Mouse (Mus musculus) testis, adult 2 months (tissue): ENCODE measurements around the gene Klhl11.

Experiments
- CTCF ChIP-seq: fragments of 200-500 bp; IDR thresholded peaks from 2 replicates; pipeline ENCODE4 v1.5.1; 2012; ENCODE audit warnings: low read depth, mild to moderate bottlenecking, inconsistent platforms, low read length, moderate library complexity; ENCODE audit not compliant: control insufficient read depth, insufficient read depth, insufficient replicate concordance
- POLR2A ChIP-seq: fragments of 200-500 bp; IDR thresholded peaks from 2 replicates; pipeline ENCODE4 v1.6.1; 2012; ENCODE audit warnings: low read depth, mild to moderate bottlenecking, inconsistent platforms, low read length, moderate library complexity; ENCODE audit not compliant: control insufficient read depth

DNA sequence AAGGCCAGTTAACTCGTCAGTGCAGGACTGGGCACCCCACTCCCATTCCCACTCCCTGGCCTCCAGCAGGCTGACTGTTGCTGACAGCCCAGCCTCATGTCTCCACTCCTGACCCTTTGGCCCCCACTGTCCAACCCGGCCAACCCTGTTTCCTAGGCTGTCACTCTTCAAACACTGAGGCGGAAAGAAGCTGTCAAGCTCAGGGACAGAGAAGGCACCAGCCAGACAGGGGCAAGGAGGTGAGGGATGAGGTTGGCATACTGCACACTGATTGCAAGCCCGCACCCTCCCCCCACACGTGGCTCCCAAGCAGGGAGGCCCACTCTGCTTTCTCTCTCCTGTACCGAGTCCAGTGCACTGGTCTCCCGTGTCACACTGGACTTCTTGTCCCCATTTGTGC is 46.6 kb upstream of the Klhl11 start:
- TF ChIP-seq CTCF (no peak), POLR2A (no peak)
